Mouse (Mus musculus) olfactory bulb, adult 2 months (tissue): Measurements from ENCODE around the gene Aldh1b1.

Experiments
- CTCF ChIP-seq: fragments of 200-500 bp; IDR thresholded peaks from 2 replicates; pipeline ENCODE4 v1.5.1; 2012; ENCODE audit warnings: low read depth, mild to moderate bottlenecking, low read length, moderate library complexity; ENCODE audit not compliant: insufficient read depth
- POLR2A ChIP-seq: fragments of 200-500 bp; IDR thresholded peaks from 2 replicates; pipeline ENCODE4 v1.6.1; 2012; ENCODE audit warnings: mild to moderate bottlenecking, low read depth, low read length, moderate library complexity; ENCODE audit not compliant: insufficient read depth

GRCm38 (mm10) chr4:45765121-45765564 is 33.7 kb upstream of the Aldh1b1 start:
- no peak for TF ChIP-seq CTCF
- no peak for TF ChIP-seq POLR2A
